Mouse (Mus musculus) T-helper 1 cell (primary cell): Measurements from ENCODE around the gene Dnm3.

ENCODE experiments used
- in situ Hi-C: fragments of 300-600 bp; cut with MboI, MseI; formaldehyde crosslinking; loops from one replicate; pipeline ENCODE4 v1.15.1; 2025; ENCODE audit warnings: high pct_unique_total_duplicates

Gene Dnm3

DNA sequence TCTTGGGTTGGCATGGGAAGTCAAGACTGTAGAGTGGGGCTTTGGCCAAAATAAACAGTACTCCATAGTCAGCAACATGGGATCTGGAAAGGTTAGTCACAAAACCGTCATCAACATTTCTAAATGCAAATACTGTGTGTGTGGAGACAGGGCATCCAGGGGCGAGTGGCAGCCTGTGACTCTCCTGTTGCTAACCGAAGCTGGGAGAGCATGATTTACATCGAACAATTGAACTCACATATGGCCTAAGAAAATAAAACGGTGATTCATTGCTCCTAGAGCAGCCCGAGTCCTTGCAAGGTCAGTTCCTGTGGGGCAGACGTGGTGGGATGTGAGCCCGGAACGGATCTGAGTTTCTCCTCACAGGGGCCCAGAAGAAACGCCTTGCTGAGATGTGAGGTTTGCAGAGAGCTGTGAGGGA, 401.2 kb downstream of the Dnm3 start:
- in situ Hi-C loops: no loop called here

DNA sequence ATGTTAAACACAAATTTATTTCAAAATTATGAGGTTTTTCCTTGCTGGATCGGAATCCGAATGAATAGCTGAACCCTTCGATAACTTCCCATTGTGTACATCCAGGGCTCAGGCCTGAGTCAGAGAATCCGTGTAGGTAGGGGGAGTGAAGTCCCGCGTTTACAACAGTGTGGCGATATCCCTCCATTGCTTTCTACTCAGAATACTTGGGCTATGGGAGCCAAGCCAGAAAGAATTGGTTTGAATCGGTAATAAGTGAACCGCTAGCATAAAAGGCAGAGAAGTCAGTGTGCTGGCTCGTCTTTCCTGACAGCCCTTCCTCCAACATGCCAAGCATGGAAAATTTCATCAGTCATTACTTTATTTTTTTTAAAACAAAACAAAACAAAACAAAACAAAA, 402.0 kb downstream of the Dnm3 start:
- in situ Hi-C loops: no loop called here

GRCm38 (mm10) chr1:162075416-162075815, 402.4 kb downstream of the Dnm3 start:
- in situ Hi-C loops: no loop called here

- in situ Hi-C loops: no loop called here
These were observed 403.0 kb downstream of the Dnm3 start for GRCm38 (mm10) chr1:162074626-162075410.

DNA sequence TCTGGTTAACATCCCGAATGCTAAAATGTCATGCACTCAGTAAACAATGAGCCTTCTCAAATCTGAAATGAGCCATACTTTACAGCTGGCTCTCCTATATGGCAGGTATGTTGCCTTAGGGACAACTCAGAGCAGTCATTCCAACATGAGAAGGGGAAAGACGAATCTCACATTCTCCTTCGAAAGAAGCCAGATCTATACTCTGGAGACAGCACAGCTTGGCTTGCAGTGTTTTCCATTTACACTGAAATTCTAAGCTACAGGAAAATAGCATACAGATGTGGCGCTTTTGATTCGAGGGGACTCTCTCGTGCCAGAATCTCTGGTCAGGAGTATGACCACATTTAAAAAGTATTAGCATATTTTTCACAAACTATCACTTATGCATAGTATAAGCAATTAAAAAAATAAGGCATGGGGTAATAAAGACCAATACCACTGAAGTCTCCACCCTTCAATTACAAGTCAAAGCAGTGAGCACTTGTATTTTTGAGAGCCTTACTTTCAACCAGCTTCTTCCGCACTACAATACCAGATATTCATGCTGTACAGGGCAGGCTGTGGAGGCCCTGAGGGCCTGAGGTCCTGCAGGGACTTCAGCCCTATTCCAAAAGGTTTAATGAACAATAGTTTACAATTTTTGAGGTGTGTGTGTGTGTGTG, 404.8 kb downstream of the Dnm3 start:
- in situ Hi-C loops: no loop called here

DNA sequence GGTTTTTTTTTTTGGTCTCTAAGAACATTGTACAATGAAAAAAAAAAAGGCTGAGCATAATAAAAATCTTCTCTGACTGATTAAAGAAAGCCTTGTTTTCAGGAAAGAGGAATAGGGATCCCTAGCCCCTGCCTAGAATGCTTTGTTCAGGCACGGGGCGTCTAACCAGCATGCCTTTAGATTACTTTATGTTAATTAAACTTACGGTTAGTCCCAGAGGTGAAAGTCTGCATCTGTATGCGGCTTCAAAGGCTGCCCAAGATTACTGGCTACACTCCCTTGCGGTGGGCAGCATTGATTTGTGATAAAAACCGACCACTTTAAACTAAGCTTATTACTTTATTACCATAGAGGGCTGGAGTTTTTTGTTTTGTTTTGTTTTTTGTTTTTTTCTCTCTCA, 424.2 kb downstream of the Dnm3 start:
- in situ Hi-C loops: no loop called here

- in situ Hi-C loops: no loop called here
These were observed 424.6 kb downstream of the Dnm3 start for GRCm38 (mm10) chr1:162053186-162053585.

DNA sequence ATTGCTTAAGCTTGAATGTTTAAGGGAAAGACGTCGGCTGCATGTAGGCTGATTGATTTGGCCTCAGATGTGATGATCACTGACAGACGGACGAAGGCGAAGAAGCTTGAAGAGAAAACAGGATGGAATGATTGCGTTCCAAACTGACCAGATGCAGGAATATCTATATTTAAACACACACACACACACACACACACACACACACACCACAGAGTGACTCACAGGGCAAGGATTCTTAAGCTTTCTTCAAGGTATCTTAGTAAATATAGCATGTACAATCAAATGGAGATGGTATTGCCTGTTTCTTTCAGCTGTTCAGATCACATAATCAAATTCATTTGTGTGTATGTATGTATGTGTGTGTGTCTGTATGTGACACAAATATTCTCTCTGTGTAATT, 425.1 kb downstream of the Dnm3 start:
- in situ Hi-C loops: no loop called here

- in situ Hi-C loops: no loop called here
These were observed 425.7 kb downstream of the Dnm3 start for GRCm38 (mm10) chr1:162052138-162052537.

GRCm38 (mm10) chr1:162051710-162052109, 426.1 kb downstream of the Dnm3 start:
- in situ Hi-C loops: no loop called here

GRCm38 (mm10) chr1:162047673-162048072, 430.2 kb downstream of the Dnm3 start:
- in situ Hi-C loops: no loop called here

DNA sequence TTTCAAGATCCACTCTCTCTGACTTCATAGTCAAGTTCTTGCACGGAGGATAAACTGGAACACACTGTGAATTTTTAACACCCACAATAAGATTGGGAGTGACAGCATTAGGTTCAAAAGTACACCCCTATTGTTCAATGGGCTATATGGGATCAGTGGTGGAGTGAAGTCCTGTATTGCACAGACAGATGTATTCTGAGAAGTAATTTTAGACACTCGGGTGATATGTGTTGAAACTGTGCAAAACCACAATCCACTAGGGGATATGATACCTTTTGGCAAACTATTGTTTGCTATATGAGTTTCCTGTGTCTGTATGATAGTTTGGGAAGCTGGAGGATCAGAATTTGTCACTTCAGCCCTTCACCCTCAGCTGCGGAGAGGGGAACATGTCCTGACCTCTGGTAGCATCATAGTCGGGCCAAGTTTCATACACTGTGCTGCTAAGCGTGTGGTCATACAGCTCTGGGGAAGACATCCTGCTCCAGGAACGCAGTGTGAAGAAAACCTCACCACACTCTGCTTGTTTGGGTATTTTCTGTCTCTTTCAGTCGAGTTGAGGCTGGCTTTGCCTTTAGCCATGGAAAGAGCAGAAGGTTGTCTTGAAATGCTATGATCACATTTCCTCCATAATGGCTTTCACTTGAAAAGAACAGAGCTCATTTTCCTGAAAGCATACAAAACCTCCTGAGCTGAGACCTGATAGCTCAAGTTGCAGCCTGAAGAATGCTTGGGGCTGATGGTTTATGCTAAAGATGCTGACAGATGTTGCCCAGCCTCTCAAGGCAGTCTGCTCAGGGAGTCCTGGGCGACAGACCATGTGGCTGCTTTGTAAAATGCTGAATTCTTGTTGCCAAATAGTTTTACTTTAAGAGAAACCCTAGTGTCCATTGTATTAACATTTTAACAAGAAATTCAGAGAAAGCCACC, 433.8 kb downstream of the Dnm3 start:
- in situ Hi-C loops: loop anchor here (5.0 kb wide), 1 partner anchor 48 kb away; no protein-coding TSS in a partner anchor

GRCm38 (mm10) chr1:162043216-162043615, 434.6 kb downstream of the Dnm3 start:
- in situ Hi-C loops: loop anchor here (5.0 kb wide), 1 partner anchor 49 kb away; no protein-coding TSS in a partner anchor

DNA sequence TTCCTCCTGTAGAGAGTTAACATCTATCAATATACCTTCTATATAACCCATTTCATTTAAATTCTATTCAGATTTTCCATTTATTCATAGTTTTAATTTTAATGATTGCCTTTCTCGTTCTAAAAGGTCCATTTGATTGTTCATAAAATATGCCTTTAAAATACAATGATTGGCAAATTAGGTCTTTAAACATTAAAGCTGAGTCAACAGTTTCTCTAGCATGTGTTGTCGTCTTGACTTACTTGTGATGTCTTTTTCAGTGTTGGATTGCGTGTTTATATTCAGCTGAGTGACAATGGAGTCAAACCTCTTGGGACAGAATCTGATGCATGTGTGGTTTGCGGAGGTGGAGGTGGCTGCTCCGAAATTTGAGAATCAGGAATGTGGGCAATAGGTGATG, 435.4 kb downstream of the Dnm3 start:
- in situ Hi-C loops: loop anchor here (5.0 kb wide), 1 partner anchor 50 kb away; no protein-coding TSS in a partner anchor

- in situ Hi-C loops: loop anchor here (5.0 kb wide), 1 partner anchor 52 kb away; no protein-coding TSS in a partner anchor
These were observed 437.2 kb downstream of the Dnm3 start for GRCm38 (mm10) chr1:162040490-162041274.

DNA sequence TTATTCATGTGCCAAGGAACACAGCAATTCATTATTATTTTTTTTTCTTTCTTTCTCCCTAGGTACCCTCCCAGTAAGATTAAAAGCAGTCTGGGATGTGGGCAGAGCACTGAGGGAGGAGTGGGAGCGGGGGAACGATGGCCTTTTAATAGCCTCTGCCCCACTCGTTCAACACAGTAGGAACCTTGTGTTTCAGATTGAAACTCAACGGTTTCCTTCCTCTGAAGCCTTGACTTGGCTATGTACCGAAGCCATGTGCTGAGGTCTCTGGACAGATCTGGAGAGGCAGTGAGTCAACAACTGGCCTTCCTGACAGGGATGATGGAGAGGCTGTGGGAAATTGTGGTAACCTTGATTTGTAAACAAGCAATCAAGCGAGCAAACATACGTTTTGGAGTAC, 438.0 kb downstream of the Dnm3 start:
- in situ Hi-C loops: loop anchor here (5.0 kb wide), 1 partner anchor 52 kb away; no protein-coding TSS in a partner anchor

DNA sequence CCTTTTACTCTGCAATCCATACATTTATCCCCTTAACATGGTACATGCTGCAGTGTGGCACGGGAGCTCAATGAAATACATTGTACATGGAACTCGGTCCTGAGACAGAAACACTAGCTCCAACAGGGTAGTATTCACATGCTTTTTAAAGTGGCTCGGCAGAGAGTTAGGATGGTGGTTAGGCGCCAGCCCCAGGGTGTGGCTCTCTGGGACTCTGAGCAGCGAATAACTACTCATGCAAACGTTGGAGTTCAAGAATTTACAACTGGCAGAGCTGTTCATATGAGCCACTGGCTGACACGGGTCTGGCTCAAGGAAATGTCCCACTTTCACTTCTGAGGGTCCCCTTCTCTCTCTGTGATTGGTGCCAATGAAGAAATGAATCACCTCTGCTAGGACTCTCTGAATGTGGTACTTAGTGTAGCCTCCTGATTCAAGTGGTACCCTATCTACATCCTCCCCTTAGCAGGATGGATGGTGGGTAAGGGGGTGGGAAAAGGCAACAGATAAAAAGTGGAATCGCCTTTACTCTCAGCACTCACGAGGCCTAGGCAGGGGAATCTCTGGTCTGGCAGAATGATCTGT, 438.7 kb downstream of the Dnm3 start:
- in situ Hi-C loops: no loop called here

DNA sequence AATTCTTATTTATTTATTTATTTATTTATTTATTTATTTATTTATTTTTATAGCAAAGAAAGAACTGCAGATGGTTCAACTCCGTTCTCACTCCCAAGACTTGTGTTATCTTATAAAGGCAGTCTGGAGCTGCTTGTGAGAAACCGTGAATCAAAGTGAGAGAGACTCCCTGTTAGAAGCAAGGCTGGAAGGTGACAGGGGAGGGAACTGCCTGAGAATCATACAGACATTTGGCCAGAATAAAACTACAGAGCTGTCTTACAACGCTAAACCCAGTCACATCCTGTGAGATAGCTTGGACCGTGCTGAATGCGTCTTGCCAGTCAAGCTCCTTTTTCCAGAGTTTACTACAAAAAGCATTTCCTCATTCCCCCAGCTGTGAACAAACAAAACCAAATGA, 439.4 kb downstream of the Dnm3 start:
- in situ Hi-C loops: no loop called here

DNA sequence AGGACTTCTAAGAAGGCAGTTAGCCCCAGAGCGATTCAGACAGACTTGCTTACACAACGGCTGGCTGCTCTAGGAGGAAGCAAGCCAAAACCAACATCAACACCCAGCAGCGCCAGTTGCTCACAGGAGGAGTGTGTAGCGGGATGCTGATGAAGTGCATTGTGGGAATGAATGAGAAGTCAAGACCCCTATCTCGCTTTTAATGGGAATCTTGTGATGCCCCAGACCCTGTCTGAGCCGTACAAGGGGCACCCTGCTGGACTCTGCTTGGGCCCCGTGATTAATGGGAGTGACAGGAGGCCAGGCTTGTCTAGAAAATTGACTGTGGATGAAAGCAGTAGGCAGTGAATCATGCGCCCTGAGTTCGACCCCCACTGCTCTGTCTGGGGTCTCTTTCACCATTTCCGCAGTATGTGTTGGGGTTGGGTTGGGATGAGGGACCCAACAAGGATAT, 439.8 kb downstream of the Dnm3 start:
- in situ Hi-C loops: no loop called here

DNA sequence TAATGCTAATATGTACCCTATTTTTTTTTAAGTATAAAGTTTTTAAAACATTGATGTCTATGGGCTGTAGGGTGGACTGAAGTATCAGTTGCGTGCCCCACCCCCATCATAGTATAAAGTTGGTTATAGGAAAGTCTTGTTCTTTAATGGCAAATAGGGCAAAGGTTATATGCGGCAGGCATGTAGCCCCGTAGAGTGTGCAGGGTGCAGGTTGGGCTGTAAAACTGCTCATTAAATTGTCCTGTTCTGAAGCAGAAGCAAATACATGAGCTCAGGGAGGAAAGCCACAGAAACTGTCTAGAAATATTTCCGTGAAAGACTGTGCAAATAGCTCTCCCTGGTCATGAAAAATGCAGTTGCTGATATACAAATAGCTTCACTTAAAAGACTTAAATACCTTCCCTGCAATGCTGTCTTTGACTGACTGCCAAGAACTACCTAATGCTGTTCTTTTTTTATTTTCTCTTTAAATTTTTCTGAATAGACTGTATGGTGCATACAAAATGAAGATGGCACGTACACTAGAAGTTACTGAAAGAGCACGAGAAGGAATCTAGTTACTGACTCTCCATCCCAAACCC, 440.6 kb downstream of the Dnm3 start:
- in situ Hi-C loops: no loop called here
